Mouse (Mus musculus): Measurements from ENCODE around the gene Nr1i3. TPM values are rescaled to one million over a fixed set of nuclear protein-coding genes. Genes with fewer than 3 reads are reported as not detected.
A peak's percentile ranks its signal among the peaks of the same experiment; 100 is the strongest.

Gene Nr1i3
- 0.55 and 1.7 TPM in 2 replicates for polyA plus RNA-seq (2014; fragmentation: Nextera tagmentation; extraction: Ambion mirVana)

- Histone ChIP-seq H3K9me3 (ENCODE audit: control insufficient read depth, low read length) (no peaks in the 10 kb centered on the region), H3K4me3 (ENCODE audit: low read depth, low read length) (no peak within 1 kb of the TSS), H3K27ac (ENCODE audit: low read depth) (no peak within 1 kb of the TSS), H3K4me2 (ENCODE audit: low read length) (no peak within 1 kb of the TSS), H3K36me3 (ENCODE audit: control insufficient read depth, insufficient read depth, low read length) (peaks cover 2% of the 10 kb centered on the region), H3K9ac (ENCODE audit: low read length) (no peak within 1 kb of the TSS), H3K27me3 (replicated peaks; ENCODE audit: control insufficient read depth, insufficient read depth, low read length) (0 out of 2 replicates have a peak, but pooled peaks cover 3% of the 10 kb centered on the region), H3K4me1 (replicated peaks; ENCODE audit: control insufficient read depth, insufficient read depth, low read length) (no peaks in the 10 kb centered on the region)
- no peak for DNase-seq (ENCODE audit: low spot score)
- 67% methylated on average over 10 of the region's 10 CpGs for WGBS
- ATAC-seq (replicated peaks; ENCODE audit: low FRiP score, low TSS enrichment, low read depth) = peak; percentile 71
Observed at GRCm38 (mm10) chr1:171213801-171214496, at the start of gene Nr1i3. TSS of gene Nr1i3 (plus strand) at chr1:171213970.

- H3K4me1 ChIP-seq (replicated peaks; ENCODE audit: control insufficient read depth, insufficient read depth, low read length) = peaks cover 12% of the 10 kb centered on the region
- ATAC-seq (replicated peaks; ENCODE audit: low FRiP score, low TSS enrichment, low read depth) = no peak
- no peak overlapping the region for H3K27ac ChIP-seq (ENCODE audit: low read depth)
Observed at GRCm38 (mm10) chr1:171164258-171164657, 49.5 kb upstream of the Nr1i3 start.

GRCm38 (mm10) chr1:171165629-171166345 lies 48.0 kb upstream of the Nr1i3 start:
- no peak for ATAC-seq (replicated peaks; ENCODE audit: low FRiP score, low TSS enrichment, low read depth)
- no peak overlapping the region for H3K27ac ChIP-seq (ENCODE audit: low read depth)
- no peak for DNase-seq (ENCODE audit: low spot score)
- H3K9me3 ChIP-seq (ENCODE audit: control insufficient read depth, low read length) = no peaks in the 10 kb centered on the region
- no peaks in the 10 kb centered on the region for H3K27me3 ChIP-seq (replicated peaks; ENCODE audit: control insufficient read depth, insufficient read depth, low read length)
- H3K4me2 ChIP-seq (ENCODE audit: low read length) = no peak overlapping the region
- 44% methylated on average over 5 of the region's 5 CpGs for WGBS
- no peak overlapping the region for H3K9ac ChIP-seq (ENCODE audit: low read length)
- no peak overlapping the region for H3K4me3 ChIP-seq (ENCODE audit: low read depth, low read length)
- no peaks in the 10 kb centered on the region for H3K36me3 ChIP-seq (ENCODE audit: control insufficient read depth, insufficient read depth, low read length)
- peaks cover 2% of the 10 kb centered on the region; the same call in 1 of the 2 replicates for H3K4me1 ChIP-seq (replicated peaks; ENCODE audit: control insufficient read depth, insufficient read depth, low read length)

More at GRCm38 (mm10) chr1:171164258-171164657, 49.5 kb upstream of the Nr1i3 start:
- Histone ChIP-seq H3K9me3 (ENCODE audit: control insufficient read depth, low read length) (no peaks in the 10 kb centered on the region), H3K4me3 (ENCODE audit: low read depth, low read length) (no peak overlapping the region), H3K36me3 (ENCODE audit: control insufficient read depth, insufficient read depth, low read length) (no peaks in the 10 kb centered on the region), H3K27me3 (replicated peaks; ENCODE audit: control insufficient read depth, insufficient read depth, low read length) (peaks cover 3% of the 10 kb centered on the region; the same call in 1 of the 2 replicates), H3K9ac (ENCODE audit: low read length) (no peak overlapping the region), H3K4me2 (ENCODE audit: low read length) (no peak overlapping the region)
- WGBS = 39% methylated on average over 3 of the region's 3 CpGs
- no peak for DNase-seq (ENCODE audit: low spot score)

- 85% methylated on average over 12 of the region's 12 CpGs for WGBS
- Histone ChIP-seq H3K4me3 (ENCODE audit: low read depth, low read length) (no peak overlapping the region), H3K9me3 (ENCODE audit: control insufficient read depth, low read length) (no peaks in the 10 kb centered on the region), H3K4me2 (ENCODE audit: low read length) (no peak overlapping the region), H3K4me1 (replicated peaks; ENCODE audit: control insufficient read depth, insufficient read depth, low read length) (peaks cover 3% of the 10 kb centered on the region; the same call in 1 of the 2 replicates), H3K27ac (ENCODE audit: low read depth) (no peak overlapping the region), H3K36me3 (ENCODE audit: control insufficient read depth, insufficient read depth, low read length) (no peaks in the 10 kb centered on the region), H3K9ac (ENCODE audit: low read length) (no peak overlapping the region), H3K27me3 (replicated peaks; ENCODE audit: control insufficient read depth, insufficient read depth, low read length) (no peaks in the 10 kb centered on the region)
- DNase-seq (ENCODE audit: low spot score) = no peak
- ATAC-seq (replicated peaks; ENCODE audit: low FRiP score, low TSS enrichment, low read depth) = no peak
Observed at GRCm38 (mm10) chr1:171168906-171169305, 44.9 kb upstream of the Nr1i3 start.

- H3K27ac ChIP-seq (ENCODE audit: low read depth) = 0 out of 2 replicates have a peak overlapping the region, but pooled peaks have one; percentile 22
- peaks cover 3% of the 10 kb centered on the region; the same call in 1 of the 2 replicates for H3K4me1 ChIP-seq (replicated peaks; ENCODE audit: control insufficient read depth, insufficient read depth, low read length)
- DNase-seq (ENCODE audit: low spot score) (no peak), ATAC-seq (replicated peaks; ENCODE audit: low FRiP score, low TSS enrichment, low read depth) (no peak)
- H3K9me3 ChIP-seq (ENCODE audit: control insufficient read depth, low read length) = no peaks in the 10 kb centered on the region
- WGBS = 15% methylated on average over 3 of the region's 3 CpGs
- H3K36me3 ChIP-seq (ENCODE audit: control insufficient read depth, insufficient read depth, low read length) = no peaks in the 10 kb centered on the region
- no peaks in the 10 kb centered on the region for H3K27me3 ChIP-seq (replicated peaks; ENCODE audit: control insufficient read depth, insufficient read depth, low read length)
- H3K4me2 ChIP-seq (ENCODE audit: low read length) = no peak overlapping the region
- H3K4me3 ChIP-seq (ENCODE audit: low read depth, low read length) = no peak overlapping the region
- no peak overlapping the region for H3K9ac ChIP-seq (ENCODE audit: low read length)
Observed at GRCm38 (mm10) chr1:171169913-171170312, 43.9 kb upstream of the Nr1i3 start.

- Histone ChIP-seq H3K27me3 (replicated peaks; ENCODE audit: control insufficient read depth, insufficient read depth, low read length) (no peaks in the 10 kb centered on the region), H3K9me3 (ENCODE audit: control insufficient read depth, low read length) (no peaks in the 10 kb centered on the region), H3K36me3 (ENCODE audit: control insufficient read depth, insufficient read depth, low read length) (no peaks in the 10 kb centered on the region), H3K4me2 (ENCODE audit: low read length) (no peak overlapping the region), H3K4me3 (ENCODE audit: low read depth, low read length) (no peak overlapping the region), H3K9ac (ENCODE audit: low read length) (no peak overlapping the region), H3K4me1 (replicated peaks; ENCODE audit: control insufficient read depth, insufficient read depth, low read length) (peaks cover 3% of the 10 kb centered on the region; the same call in 1 of the 2 replicates), H3K27ac (ENCODE audit: low read depth) (0 out of 2 replicates have a peak overlapping the region, but pooled peaks have one; percentile 44)
- 52% methylated on average over 3 of the region's 3 CpGs for WGBS
- DNase-seq (ENCODE audit: low spot score) = no peak
- ATAC-seq (replicated peaks; ENCODE audit: low FRiP score, low TSS enrichment, low read depth) = no peak
Observed at GRCm38 (mm10) chr1:171171138-171171537, 42.6 kb upstream of the Nr1i3 start.

- Histone ChIP-seq H3K4me2 (ENCODE audit: low read length) (no peak overlapping the region), H3K4me3 (ENCODE audit: low read depth, low read length) (no peak overlapping the region), H3K4me1 (replicated peaks; ENCODE audit: control insufficient read depth, insufficient read depth, low read length) (0 out of 2 replicates have a peak, but pooled peaks cover 3% of the 10 kb centered on the region), H3K27me3 (replicated peaks; ENCODE audit: control insufficient read depth, insufficient read depth, low read length) (no peaks in the 10 kb centered on the region), H3K36me3 (ENCODE audit: control insufficient read depth, insufficient read depth, low read length) (no peaks in the 10 kb centered on the region), H3K9me3 (ENCODE audit: control insufficient read depth, low read length) (no peaks in the 10 kb centered on the region), H3K27ac (ENCODE audit: low read depth) (no peak overlapping the region), H3K9ac (ENCODE audit: low read length) (no peak overlapping the region)
- 93% methylated on average over 8 of the region's 8 CpGs for WGBS
- DNase-seq (ENCODE audit: low spot score) (no peak), ATAC-seq (replicated peaks; ENCODE audit: low FRiP score, low TSS enrichment, low read depth) (no peak)
Observed at GRCm38 (mm10) chr1:171172779-171173178, 41.0 kb upstream of the Nr1i3 start.

- ATAC-seq (replicated peaks; ENCODE audit: low FRiP score, low TSS enrichment, low read depth) (no peak), DNase-seq (ENCODE audit: low spot score) (no peak)
- Histone ChIP-seq H3K27ac (ENCODE audit: low read depth) (no peak overlapping the region), H3K4me2 (ENCODE audit: low read length) (no peak overlapping the region), H3K4me1 (replicated peaks; ENCODE audit: control insufficient read depth, insufficient read depth, low read length) (0 out of 2 replicates have a peak, but pooled peaks cover 4% of the 10 kb centered on the region), H3K27me3 (replicated peaks; ENCODE audit: control insufficient read depth, insufficient read depth, low read length) (no peaks in the 10 kb centered on the region), H3K36me3 (ENCODE audit: control insufficient read depth, insufficient read depth, low read length) (no peaks in the 10 kb centered on the region), H3K9ac (ENCODE audit: low read length) (no peak overlapping the region), H3K4me3 (ENCODE audit: low read depth, low read length) (no peak overlapping the region), H3K9me3 (ENCODE audit: control insufficient read depth, low read length) (no peaks in the 10 kb centered on the region)
- 68% methylated on average over 5 of the region's 5 CpGs for WGBS
Observed at GRCm38 (mm10) chr1:171179487-171180171, 34.1 kb upstream of the Nr1i3 start.

Data from intestine, embryonic 14.5 days (tissue).